Mouse (Mus musculus) ZHBTc4 (cell line): ENCODE data around the gene BC016579.
A peak's percentile ranks its signal among the peaks of the same experiment; 100 is the strongest.

ENCODE experiments used
- DNase-seq: peaks from one replicate; pipeline ENCODE4 v3.0.0-alpha.2; 2011; ENCODE audit warnings: low read depth, low spot score

BC016579 gene

GRCm38 (mm10) chr16:45653934-45654332, at the start of gene BC016579:
Gene BC016579, minus strand, starts transcription at chr16:45654068.
- peak; percentile 51 for DNase-seq

GRCm38 (mm10) chr16:45699301-45699700, 45.4 kb upstream of the BC016579 start:
- no peak for DNase-seq

GRCm38 (mm10) chr16:45697996-45698395, 44.1 kb upstream of the BC016579 start:
- no peak for DNase-seq

GRCm38 (mm10) chr16:45695445-45696160, 41.7 kb upstream of the BC016579 start:
- DNase-seq: no peak

GRCm38 (mm10) chr16:45693558-45693957, 39.7 kb upstream of the BC016579 start, which contains the start of gene Tmprss7:
Gene Tmprss7, minus strand, starts transcription at chr16:45693658.
- no peak for DNase-seq

GRCm38 (mm10) chr16:45692851-45693250, 39.0 kb upstream of the BC016579 start:
- DNase-seq: no peak

GRCm38 (mm10) chr16:45690178-45690577, 36.3 kb upstream of the BC016579 start:
- peak; percentile 54 for DNase-seq

- no peak for DNase-seq
Observed at GRCm38 (mm10) chr16:45686833-45687232, 33.0 kb upstream of the BC016579 start.

- DNase-seq: no peak
Observed at GRCm38 (mm10) chr16:45685295-45685694, 31.4 kb upstream of the BC016579 start.

- DNase-seq: peak; percentile 62
Observed at GRCm38 (mm10) chr16:45684815-45685214, 30.9 kb upstream of the BC016579 start.

- DNase-seq: peak; percentile 34
Observed at GRCm38 (mm10) chr16:45676462-45676861, 22.6 kb upstream of the BC016579 start.

GRCm38 (mm10) chr16:45670005-45670404, 16.1 kb upstream of the BC016579 start:
- no peak for DNase-seq

- DNase-seq: no peak
Observed at GRCm38 (mm10) chr16:45668178-45668577, 14.3 kb upstream of the BC016579 start.

- DNase-seq: no peak
Observed at GRCm38 (mm10) chr16:45666136-45666535, 12.3 kb upstream of the BC016579 start.

GRCm38 (mm10) chr16:45662381-45662780, 8.5 kb upstream of the BC016579 start:
- no peak for DNase-seq

- no peak for DNase-seq
Observed at GRCm38 (mm10) chr16:45659596-45659995, 5.7 kb upstream of the BC016579 start.

GRCm38 (mm10) chr16:45658248-45658647, 4.4 kb upstream of the BC016579 start:
- no peak for DNase-seq

- DNase-seq: no peak
Observed at GRCm38 (mm10) chr16:45657574-45658159, 3.8 kb upstream of the BC016579 start.

- DNase-seq: no peak
Observed at GRCm38 (mm10) chr16:45654465-45654864, 597 bp upstream of the BC016579 start.

- DNase-seq: peak; percentile 54
Observed at GRCm38 (mm10) chr16:45653009-45653933, 597 bp downstream of the BC016579 start.

- no peak for DNase-seq
Observed at GRCm38 (mm10) chr16:45651497-45651896, 2.4 kb downstream of the BC016579 start.

- no peak for DNase-seq
Observed at GRCm38 (mm10) chr16:45644380-45644779, 9.5 kb downstream of the BC016579 start.
